ENCODE assay signal across 9 mouse cellular contexts in the genomic region with DNA sequence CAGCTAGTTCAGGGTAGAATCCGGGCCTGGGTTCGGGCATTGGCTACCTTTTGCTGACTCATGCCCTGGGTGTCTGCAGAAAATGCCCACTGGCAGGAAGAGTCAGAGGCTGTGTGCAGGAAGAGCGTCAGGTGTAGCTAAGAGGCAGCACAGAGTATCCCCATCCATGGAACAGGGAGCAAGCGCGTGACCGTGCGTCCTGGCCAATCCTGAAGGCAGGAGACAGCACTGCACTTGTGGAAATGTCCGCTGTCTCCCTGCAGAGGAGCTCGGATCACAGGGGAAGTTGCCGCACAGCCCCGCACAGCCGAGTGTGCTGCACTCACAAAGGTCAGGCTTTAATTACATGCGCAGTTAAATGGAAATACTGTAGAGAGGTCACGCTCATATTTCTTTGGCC.
A peak's percentile ranks its signal among the peaks of the same experiment; 100 is the strongest.
DNase-seq lines count a peak whose midpoint lies in the region; ATAC-seq and TF ChIP-seq lines count a peak whose summit lies in the region.
"Had no signal": no experiment of that assay in that cellular context is flagged by ENCODE, and none has a peak within 500 bp of the region (broad histone marks: within the 10 kb centered on the region; RNA-seq: fewer than 3 reads in every experiment).

No protein-coding gene starts in this region.

- peak; percentile 22; the same call in 1 of the 2 replicates for ATAC-seq in frontal cortex, adult (ENCODE audit: low TSS enrichment)
- ATAC-seq in limb, embryonic 14.5 days (ENCODE audit: low FRiP score, low read depth) = 0 out of 2 replicates have a peak, but pooled peaks have one; percentile 31

- H3K9ac ChIP-seq in limb, embryonic 14.5 days (ENCODE audit: low read depth, low read length, severe bottlenecking) = no peak overlapping the region

- no peak for DNase-seq in frontal cortex, postnatal 36 days (ENCODE audit: low spot score in 2 of 2)
- peak; percentile 45 for DNase-seq in embryonic facial prominence, embryonic 10.5 days (ENCODE audit: low spot score)
- DNase-seq in heart, postnatal 4 days = peak; percentile 25
- no peak for DNase-seq in limb, embryonic 14.5 days (ENCODE audit: low spot score)
- DNase-seq in cerebellum, postnatal 14 days = no peak
- DNase-seq in urinary bladder, adult 2 months (ENCODE audit: low spot score) = no peak
- DNase-seq in adipocyte (ENCODE audit: low spot score) = no peak

- no peaks in the 10 kb centered on the region for H3K36me3 ChIP-seq in embryonic facial prominence, embryonic 10.5 days (replicated peaks)
- no peaks in the 10 kb centered on the region for H3K36me3 ChIP-seq in limb, embryonic 14.5 days (ENCODE audit: control insufficient read depth, insufficient read depth, low read length)

- peaks cover 62% of the 10 kb centered on the region for H3K4me1 ChIP-seq in embryonic facial prominence, embryonic 10.5 days
- H3K4me1 ChIP-seq in limb, embryonic 14.5 days (ENCODE audit: control insufficient read depth, insufficient read depth, low read length) = 0 out of 2 replicates have a peak, but pooled peaks cover 4% of the 10 kb centered on the region

- WGBS in embryonic facial prominence, embryonic 10.5 days = 16% methylated on average over 14 of the region's 14 CpGs
- 15% methylated on average over 14 of the region's 14 CpGs for WGBS in limb, embryonic 14.5 days

- H3K4me2 ChIP-seq in limb, embryonic 14.5 days (replicated peaks; ENCODE audit: low read depth, low read length, severe bottlenecking) = no peak overlapping the region

- peak overlapping the region; percentile 22; the same call in 1 of the 2 replicates for H3K4me3 ChIP-seq in embryonic facial prominence, embryonic 10.5 days
- no peak overlapping the region for H3K4me3 ChIP-seq in limb, embryonic 14.5 days (replicated peaks; ENCODE audit: low read length)

- no peaks in the 10 kb centered on the region for H3K9me3 ChIP-seq in embryonic facial prominence, embryonic 10.5 days
- no peaks in the 10 kb centered on the region for H3K9me3 ChIP-seq in limb, embryonic 14.5 days (ENCODE audit: control insufficient read depth, low read length)

- H3K27me3 ChIP-seq in embryonic facial prominence, embryonic 10.5 days (replicated peaks; ENCODE audit: low read depth, poor library complexity, severe bottlenecking) = peaks cover 76% of the 10 kb centered on the region
- H3K27me3 ChIP-seq in limb, embryonic 14.5 days (ENCODE audit: control insufficient read depth, insufficient read depth, low read length) = peaks cover 60% of the 10 kb centered on the region
- H3K27me3 ChIP-seq: CH12.LX had no signal

- no peak for TF ChIP-seq POLR2A in limb, embryonic 14.5 days (IDR thresholded peaks at IDR 0.05; ENCODE audit: borderline replicate concordance, extremely low read depth, insufficient read depth, insufficient read length)

- no peak overlapping the region for H3K27ac ChIP-seq in embryonic facial prominence, embryonic 10.5 days (replicated peaks)
- no peak overlapping the region for H3K27ac ChIP-seq in limb, embryonic 14.5 days (replicated peaks; ENCODE audit: low read depth, low read length)

Comparison
In these comparisons a context has a peak if more than half of its experiments do, and no peak if none do; other contexts are left out.
1. DNase-seq: peak in embryonic facial prominence, embryonic 10.5 days (single experiment) and heart, postnatal 4 days (single experiment); none in frontal cortex, postnatal 36 days (0 of 2), limb, embryonic 14.5 days (single experiment), cerebellum, postnatal 14 days (0 of 2), urinary bladder, adult 2 months (single experiment) and adipocyte (single experiment).